Mouse (Mus musculus) left cerebral cortex, adult 2 months (tissue): ENCODE measurements around the gene Rfng. TPM values are rescaled to one million over a fixed set of nuclear protein-coding genes. Genes with fewer than 3 reads are reported as not detected.

ENCODE experiments used
- DNase-seq, 2 experiments: peaks; one replicate each; pipeline ENCODE4 v3.0.0; 2021 to 2022; ENCODE audit warnings: low spot score in 2 of 2, mixed read lengths in 1 of 2; ENCODE audit errors: extremely low spot score in 1 of 2
- H3K27ac ChIP-seq: fragments of 200-600 bp; 2 replicates; pipeline ENCODE4 v1.8.1; 2022
- H3K4me3 ChIP-seq: fragments of 200-600 bp; 2 replicates; pipeline ENCODE4 v1.8.1; 2022
- CTCF ChIP-seq: fragments of 200-600 bp; IDR thresholded peaks from 2 replicates; pipeline ENCODE4 v1.8.1; 2022; ENCODE audit warnings: antibody characterized with exemption, mild to moderate bottlenecking, moderate library complexity
- intact Hi-C: fragments of 180-260 bp; cut with DNase I; formaldehyde crosslinking; loops from one replicate; pipeline ENCODE4 v1.15.1; 2025
- total RNA-seq, 2 experiments: library from RNA; stranded (reverse); gene quantifications; 2 replicates each; pipeline ENCODE4 v1.2.3; 2021

Gene Rfng
- total RNA-seq, 2 experiments from 2014 or later, result 60.7 to 63.2 TPM

DNA sequence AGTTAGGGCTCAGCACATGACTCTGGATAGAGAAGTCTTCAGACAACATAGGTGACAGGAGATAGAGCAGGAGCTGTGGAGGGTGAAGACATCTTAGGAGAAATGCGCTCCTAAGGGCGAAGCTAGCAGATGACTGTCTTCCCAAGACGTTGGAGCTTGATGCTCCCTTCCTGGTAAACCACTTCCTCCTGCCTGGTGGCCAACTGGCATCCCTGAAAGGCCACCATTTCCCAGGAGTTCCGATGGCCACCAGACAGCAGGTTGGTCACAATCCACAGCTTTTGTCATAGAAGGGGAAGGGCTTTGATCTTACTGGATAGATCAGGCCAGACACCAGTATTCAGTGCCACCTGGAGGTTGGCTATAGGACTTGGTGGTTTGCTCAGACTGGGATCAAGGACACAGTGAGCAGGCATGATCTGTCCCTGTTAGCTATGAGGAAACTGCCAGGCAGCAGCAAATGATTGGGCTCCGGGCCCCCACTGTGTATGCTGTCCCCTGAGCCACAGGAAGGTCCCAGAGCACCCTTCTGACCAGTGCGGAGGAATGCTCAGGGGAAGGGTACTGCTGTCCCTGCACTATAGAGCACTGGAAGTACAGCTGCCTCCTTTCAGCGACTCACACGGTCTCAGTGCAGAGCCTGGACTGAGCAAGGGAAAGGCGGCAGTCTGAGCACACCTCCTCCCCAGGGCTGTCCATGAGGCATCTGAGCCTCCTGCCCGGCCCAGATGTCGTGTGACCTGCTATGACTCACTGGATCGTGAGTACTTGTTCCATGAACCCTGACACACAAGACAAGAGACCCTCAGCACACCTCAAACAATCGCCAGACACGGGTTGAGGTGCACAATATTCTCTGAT is 22.0 kb downstream of the Rfng start:
- TF ChIP-seq CTCF, result no peak
- intact Hi-C loops, result no loop called here
- H3K4me3 ChIP-seq, result no peak overlapping the region
- H3K27ac ChIP-seq, result no peak overlapping the region
- DNase-seq, result no peak

DNA sequence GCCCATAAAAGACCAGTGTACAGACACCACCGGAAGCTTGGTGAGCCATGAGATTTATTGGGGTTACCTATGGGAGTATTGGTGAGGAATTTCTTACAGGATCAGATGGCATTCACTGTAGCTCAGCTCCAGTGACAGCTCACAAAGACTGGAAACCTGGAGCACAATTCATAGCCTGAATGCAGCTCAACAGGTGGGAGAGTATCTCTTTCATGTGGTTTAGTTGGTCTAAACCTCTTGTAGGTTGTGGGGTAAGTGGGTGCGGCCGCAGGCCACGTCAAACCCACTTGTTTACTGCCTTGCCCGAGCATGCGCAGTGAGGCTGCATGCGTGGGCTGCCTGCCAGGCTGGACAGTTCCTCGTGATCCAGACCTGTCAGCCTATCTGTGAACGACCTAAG is 23.8 kb downstream of the Rfng start:
- intact Hi-C loops, result no loop called here
- no peak for TF ChIP-seq CTCF
- no peak for DNase-seq
- no peak overlapping the region for H3K27ac ChIP-seq
- H3K4me3 ChIP-seq, result no peak overlapping the region

- no peak for TF ChIP-seq CTCF
- intact Hi-C loops, result no loop called here
- no peak for DNase-seq
- H3K27ac ChIP-seq, result no peak overlapping the region
- H3K4me3 ChIP-seq, result no peak overlapping the region
Measured at GRCm38 (mm10) chr11:120751606-120752005, 32.4 kb downstream of the Rfng start.

DNA sequence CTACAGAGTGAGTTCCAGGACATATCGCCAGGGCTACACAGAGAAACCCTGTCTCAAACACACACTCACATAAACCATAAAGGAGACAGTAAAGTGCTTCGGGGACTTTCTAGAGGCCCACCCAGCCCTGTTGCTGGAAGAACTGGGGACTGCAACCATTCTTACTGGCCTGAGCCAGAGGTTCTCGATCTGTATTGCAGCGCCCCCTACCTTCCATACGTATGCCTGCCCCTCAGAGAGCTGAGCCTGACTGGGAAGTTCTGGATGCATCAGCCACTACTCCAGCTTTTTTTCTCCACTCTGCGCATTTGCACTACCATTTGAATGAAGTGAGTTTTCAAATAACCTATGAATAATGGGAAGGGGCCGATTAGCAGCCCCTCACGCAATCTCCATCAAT is 34.6 kb downstream of the Rfng start:
- no peak for DNase-seq
- TF ChIP-seq CTCF, result peak; percentile 49
- Histone ChIP-seq H3K27ac (no peak overlapping the region), H3K4me3 (no peak overlapping the region)
- intact Hi-C loops, result no loop called here

DNA sequence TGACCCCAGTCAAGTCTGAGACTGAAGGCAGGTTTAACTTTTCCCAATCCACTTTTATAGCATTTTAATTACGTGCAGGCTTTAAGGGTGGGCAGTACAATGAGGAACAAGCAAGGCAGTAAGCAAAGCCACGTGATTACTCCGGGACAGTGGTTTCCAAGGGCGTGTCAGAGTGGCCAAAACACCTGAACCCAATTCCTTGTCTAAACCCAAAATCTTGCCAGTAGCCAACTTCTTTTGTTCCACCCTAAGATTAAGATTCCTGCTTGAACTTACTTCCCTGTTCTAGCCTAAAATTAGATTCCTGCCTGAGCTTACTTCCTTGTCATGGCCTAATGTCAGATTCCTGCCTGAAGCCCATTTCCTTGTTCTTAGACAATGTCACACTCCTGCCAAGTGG is 36.0 kb downstream of the Rfng start:
- Histone ChIP-seq H3K27ac (no peak overlapping the region), H3K4me3 (no peak overlapping the region)
- no peak for TF ChIP-seq CTCF
- intact Hi-C loops, result no loop called here
- DNase-seq, result no peak

GRCm38 (mm10) chr11:120744121-120744701 is 39.8 kb downstream of the Rfng start:
- no peak for DNase-seq
- intact Hi-C loops, result no loop called here
- TF ChIP-seq CTCF, result no peak

DNA sequence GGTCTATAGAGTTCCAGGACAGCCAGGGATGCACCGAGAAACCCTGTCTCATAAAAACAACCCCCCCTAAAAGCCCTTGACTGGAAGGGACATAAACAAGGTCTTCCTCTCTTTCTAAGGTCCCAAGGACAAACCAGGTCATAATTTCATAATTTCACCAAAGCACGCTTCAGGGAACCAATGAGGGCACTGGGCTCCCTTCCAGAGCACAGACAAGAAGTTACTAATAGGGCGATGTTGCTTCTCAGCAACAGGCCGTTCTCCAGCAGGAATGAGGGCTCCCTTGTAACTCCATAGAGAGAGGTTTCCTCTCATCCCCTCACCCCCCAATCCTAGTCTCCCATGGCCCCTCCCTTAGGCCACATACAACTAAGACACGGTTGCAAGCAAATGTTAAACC is 43.0 kb downstream of the Rfng start:
- Histone ChIP-seq H3K27ac (no peak overlapping the region), H3K4me3 (no peak overlapping the region)
- no peak for TF ChIP-seq CTCF
- intact Hi-C loops, result no loop called here
- DNase-seq, result no peak

More at GRCm38 (mm10) chr11:120744121-120744701, 39.8 kb downstream of the Rfng start:
- no peak overlapping the region for H3K4me3 ChIP-seq
- no peak overlapping the region for H3K27ac ChIP-seq

DNA sequence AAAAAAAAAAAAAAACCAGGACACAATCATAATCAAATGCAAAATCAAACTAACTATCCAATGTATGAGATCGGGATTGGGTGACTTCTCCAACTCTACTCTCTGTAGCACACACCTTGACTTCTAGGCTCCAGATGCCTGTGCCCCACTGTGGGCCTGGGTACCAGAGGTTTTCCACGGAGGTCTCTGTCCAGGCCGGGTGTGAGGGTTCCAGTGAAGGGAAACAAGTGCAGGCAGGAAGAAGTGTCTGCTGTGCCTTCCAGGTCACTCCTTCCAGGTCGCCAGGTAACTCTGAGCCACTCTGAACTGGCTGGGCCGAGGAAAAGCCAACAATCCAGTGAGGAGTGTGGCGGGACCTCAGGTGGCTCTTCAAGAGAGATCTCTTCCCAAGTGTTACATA is 47.6 kb downstream of the Rfng start:
- H3K27ac ChIP-seq, result no peak overlapping the region
- TF ChIP-seq CTCF, result no peak
- DNase-seq, result no peak
- no peak overlapping the region for H3K4me3 ChIP-seq
- intact Hi-C loops, result no loop called here

DNA sequence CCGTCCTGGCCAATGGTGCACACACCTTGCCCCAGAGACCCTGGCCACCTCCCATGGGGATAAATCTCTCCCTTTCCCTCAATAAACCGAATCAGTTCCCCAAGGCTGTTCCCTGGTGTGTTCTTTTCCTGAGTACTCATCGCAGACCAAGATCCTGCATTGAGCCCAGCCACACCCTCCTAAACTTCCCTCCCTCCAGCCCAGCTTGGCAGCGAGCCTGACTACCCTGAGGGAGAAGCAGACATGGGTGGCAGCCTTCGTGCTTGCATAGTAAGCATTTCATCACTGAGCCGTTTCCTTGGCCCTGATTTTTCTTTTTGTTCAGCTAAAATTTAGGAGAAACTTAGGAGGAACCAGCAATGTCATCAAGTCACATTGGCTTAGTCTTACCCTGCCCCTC is 50.5 kb downstream of the Rfng start:
- intact Hi-C loops, result no loop called here
- no peak for TF ChIP-seq CTCF
- Histone ChIP-seq H3K27ac (no peak overlapping the region), H3K4me3 (no peak overlapping the region)
- no peak for DNase-seq

GRCm38 (mm10) chr11:120731858-120732680 is 51.9 kb downstream of the Rfng start, which contains the start of gene Cbr2:
Gene Cbr2 (minus strand): TSS chr11:120732114.
- Histone ChIP-seq H3K4me3 (no peak within 1 kb of the TSS), H3K27ac (no peak within 1 kb of the TSS)
- no peak for TF ChIP-seq CTCF
- no peak for DNase-seq
- intact Hi-C loops, result no loop called here

DNA sequence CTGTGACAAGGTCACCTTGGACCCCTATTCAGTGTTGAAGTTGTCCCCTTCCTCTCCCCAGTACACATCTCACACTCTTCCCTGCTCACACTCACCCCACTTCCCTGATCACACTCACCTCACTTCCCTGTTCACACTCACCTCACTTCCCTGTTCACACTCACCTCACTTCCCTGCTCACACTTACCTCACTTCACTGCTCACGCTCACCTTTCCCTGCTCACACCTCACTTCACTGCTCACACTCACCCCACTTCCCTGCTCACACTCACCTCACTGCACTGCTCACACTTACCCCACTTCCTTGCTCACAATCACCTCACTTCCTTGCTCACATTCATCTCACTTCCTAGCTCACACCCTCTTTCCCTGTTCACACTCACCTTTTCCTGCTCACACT is 52.6 kb downstream of the Rfng start:
- Histone ChIP-seq H3K27ac (no peak overlapping the region), H3K4me3 (no peak overlapping the region)
- no peak for TF ChIP-seq CTCF
- intact Hi-C loops, result no loop called here
- no peak for DNase-seq

Other genes starting within 250 kb of the Rfng start
- gene Mcrip1, start 234.5 kb downstream of the Rfng start, total RNA-seq, result 10 to 100 TPM; 68.3 to 83.2 TPM
- gene Ppp1r27, start 233.1 kb downstream of the Rfng start, total RNA-seq, result not detected
- 100 to 1,000 TPM; 114 to 120 TPM for gene P4hb, start 211.0 kb downstream of the Rfng start, total RNA-seq
- gene Arhgdia, start 202.6 kb downstream of the Rfng start, total RNA-seq, result 100 to 1,000 TPM; 290 to 300 TPM
- 10 to 100 TPM; 56.4 to 64.1 TPM for gene Alyref, start 185.8 kb downstream of the Rfng start, total RNA-seq
- 10 to 100 TPM; 92.9 to 93.0 TPM for gene Anapc11, start 185.8 kb downstream of the Rfng start, total RNA-seq
- under 1 TPM in 1 of 2 experiments, not detected in 1; 0.95 TPM for gene Npb, start 175.7 kb downstream of the Rfng start, total RNA-seq
- gene Pcyt2, start 166.3 kb downstream of the Rfng start, total RNA-seq, result 100 to 1,000 TPM; 133 to 140 TPM
- 10 to 100 TPM; 43.2 to 45.3 TPM for gene Sirt7, start 159.0 kb downstream of the Rfng start, total RNA-seq
- gene Mafg, start 150.6 kb downstream of the Rfng start, total RNA-seq, result 100 to 1,000 TPM; 104 to 107 TPM
- gene Pycr1, start 140.4 kb downstream of the Rfng start, total RNA-seq, result 1 to 10 TPM; 2.4 to 3.1 TPM
- 1 to 10 TPM; 6.9 to 8.8 TPM for gene Myadml2, start 136.0 kb downstream of the Rfng start, total RNA-seq
- 1 to 10 TPM; 4.0 to 7.2 TPM for gene Notum, start 123.0 kb downstream of the Rfng start, total RNA-seq
- 10 to 100 TPM; 47.4 to 54.9 TPM for gene Aspscr1, start 111.2 kb downstream of the Rfng start, total RNA-seq
- gene Cenpx, start 70.5 kb downstream of the Rfng start, total RNA-seq, result 10 to 100 TPM; 18.9 to 21.3 TPM
- 10 to 100 TPM; 61.4 to 62.3 TPM for gene Lrrc45, start 70.3 kb downstream of the Rfng start, total RNA-seq
- 10 to 100 TPM; 34.0 to 39.6 TPM for gene Rac3, start 62.7 kb downstream of the Rfng start, total RNA-seq
- 1 to 10 TPM; 7.1 to 8.4 TPM for gene Dcxr, start 56.9 kb downstream of the Rfng start, total RNA-seq
- gene Cbr2, start 52.1 kb downstream of the Rfng start, total RNA-seq, result 1 to 10 TPM; 1.9 to 3.0 TPM
- gene Hmga1b, start 21.4 kb downstream of the Rfng start, total RNA-seq, result 10 to 100 TPM; 27.5 to 57.3 TPM
- gene Gps1, start 65 bp upstream of the Rfng start, total RNA-seq, result 100 to 1,000 TPM; 139 to 145 TPM
- gene Dus1l, start 12.2 kb upstream of the Rfng start, total RNA-seq, result 10 to 100 TPM; 45.8 to 47.6 TPM
- 100 to 1,000 TPM; 177 to 197 TPM for gene Fasn, start 40.3 kb upstream of the Rfng start, total RNA-seq
- 1 to 10 TPM; 8.5 to 9.5 TPM for gene Ccdc57, start 148.7 kb upstream of the Rfng start, total RNA-seq
- gene Slc16a3, start 164.3 kb upstream of the Rfng start, total RNA-seq, result 1 to 10 TPM; 3.3 to 4.5 TPM
- gene Csnk1d, start 207.1 kb upstream of the Rfng start, total RNA-seq, result 100 to 1,000 TPM; 126 to 132 TPM